Mouse (Mus musculus) regulatory T cell (primary cell): ENCODE measurements at regions not wholly inside any gene's neighbourhood (a gene's known extent, or its start where the extent isn't known, plus 50 kb on each side); places are given as distances from the start of the nearest gene placed in this dataset.

Source experiments
- in situ Hi-C: fragments of 300-600 bp; cut with MboI, MseI; formaldehyde crosslinking; loops from one replicate; pipeline ENCODE4 v1.15.1; 2025; ENCODE audit warnings: high pct_unique_total_duplicates

- in situ Hi-C loops, result no loop called here
Observed at GRCm38 (mm10) chr7:79543231-79544071, 74.0 kb downstream of the Rhcg start.

GRCm38 (mm10) chr7:79542379-79543015, 75.0 kb downstream of the Rhcg start:
- in situ Hi-C loops, result no loop called here

GRCm38 (mm10) chr7:79540246-79540645, 74.1 kb upstream of the Polg start:
- in situ Hi-C loops, result no loop called here

GRCm38 (mm10) chr7:79539426-79539825, 73.3 kb upstream of the Polg start:
- in situ Hi-C loops, result loop anchor here (10.0 kb wide), 1 partner anchor 1535 kb away; no protein-coding TSS in a partner anchor

GRCm38 (mm10) chr7:79536157-79536641, 70.0 kb upstream of the Polg start:
- in situ Hi-C loops, result loop anchor here (10.0 kb wide), 1 partner anchor 1539 kb away; no protein-coding TSS in a partner anchor

GRCm38 (mm10) chr7:79535251-79536111, 69.3 kb upstream of the Polg start:
- in situ Hi-C loops, result loop anchor here (10.0 kb wide), 1 partner anchor 1539 kb away; no protein-coding TSS in a partner anchor

GRCm38 (mm10) chr7:79534819-79535218, 68.7 kb upstream of the Polg start:
- in situ Hi-C loops, result loop anchor here (10.0 kb wide), 1 partner anchor 1540 kb away; no protein-coding TSS in a partner anchor

- in situ Hi-C loops, result loop anchor here (10.0 kb wide), 1 partner anchor 1540 kb away; no protein-coding TSS in a partner anchor
Observed at GRCm38 (mm10) chr7:79534381-79534780, 68.2 kb upstream of the Polg start.

GRCm38 (mm10) chr7:79532626-79533140, 66.5 kb upstream of the Polg start:
- in situ Hi-C loops, result loop anchor here (10.0 kb wide), 1 partner anchor 1542 kb away; no protein-coding TSS in a partner anchor

GRCm38 (mm10) chr7:79531551-79532356, 65.6 kb upstream of the Polg start:
- in situ Hi-C loops, result loop anchor here (10.0 kb wide), 1 partner anchor 1543 kb away; no protein-coding TSS in a partner anchor

GRCm38 (mm10) chr7:79531142-79531541, 65.0 kb upstream of the Polg start:
- in situ Hi-C loops, result loop anchor here (10.0 kb wide), 1 partner anchor 1544 kb away; no protein-coding TSS in a partner anchor

- in situ Hi-C loops, result no loop called here
Observed at GRCm38 (mm10) chr7:79529480-79529879, 63.3 kb upstream of the Polg start.

GRCm38 (mm10) chr7:79527984-79528383, 61.8 kb upstream of the Polg start:
- in situ Hi-C loops, result no loop called here

- in situ Hi-C loops, result no loop called here
Observed at GRCm38 (mm10) chr7:79525690-79526630, 59.8 kb upstream of the Polg start.

GRCm38 (mm10) chr7:79524921-79525320, 58.8 kb upstream of the Polg start:
- in situ Hi-C loops, result no loop called here

GRCm38 (mm10) chr7:79523696-79524095, 57.5 kb upstream of the Polg start:
- in situ Hi-C loops, result no loop called here

GRCm38 (mm10) chr7:79522046-79522445, 55.9 kb upstream of the Polg start:
- in situ Hi-C loops, result no loop called here

GRCm38 (mm10) chr7:79521259-79521658, 55.1 kb upstream of the Polg start:
- in situ Hi-C loops, result no loop called here

- in situ Hi-C loops, result no loop called here
Observed at GRCm38 (mm10) chr7:79520222-79520710, 54.1 kb upstream of the Polg start.
